Mouse (Mus musculus) erythroblast, embryonic 14.5 days (primary cell): ENCODE results near the gene Gm17555.
A peak's percentile ranks its signal among the peaks of the same experiment; 100 is the strongest.

ENCODE experiments used
- GATA1 ChIP-seq: IDR thresholded peaks from 2 replicates; pipeline ENCODE4 v1.6.1; 2012; ENCODE audit warnings: low read length, inconsistent platforms, mixed read lengths
- TAL1 ChIP-seq: IDR thresholded peaks from 3 replicates; pipeline ENCODE4 v1.6.1; 2012; ENCODE audit warnings: low read length, inconsistent platforms, mixed read lengths

GRCm38 (mm10) chr2:126165277-126166018, 49.5 kb upstream of the Gm17555 start:
- TF ChIP-seq TAL1, result peak; percentile 80
- TF ChIP-seq GATA1, result peak; percentile 91
